In the genomic region with DNA sequence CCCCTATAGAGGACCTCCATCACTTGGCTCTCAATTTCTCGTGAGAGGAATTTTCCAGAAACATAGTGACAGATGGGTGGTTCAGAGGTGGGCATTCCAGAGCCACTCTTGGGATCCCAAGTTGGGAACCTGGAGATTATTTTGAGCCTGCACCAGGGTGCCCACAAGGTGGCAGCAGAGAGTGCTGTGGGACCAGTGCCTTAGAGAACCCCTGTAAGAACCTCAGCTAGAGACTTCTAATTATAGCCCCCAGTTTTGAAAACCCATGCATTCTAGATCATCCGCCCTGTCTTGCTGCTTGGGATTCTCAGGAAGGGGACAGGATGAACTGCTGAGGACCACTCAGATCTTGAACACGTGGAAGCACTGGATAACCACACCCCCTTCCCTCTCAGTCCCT, we compare ENCODE assay signal across 8 mouse cellular contexts. TPM values are rescaled to one million over a fixed set of nuclear protein-coding genes. Genes with fewer than 3 reads are reported as not detected.
DNase-seq lines count a peak whose midpoint lies in the region; ATAC-seq and TF ChIP-seq lines count a peak whose summit lies in the region.
"Had no signal": no experiment of that assay in that cellular context is flagged by ENCODE, and none has a peak within 500 bp of the region (broad histone marks: within the 10 kb centered on the region; RNA-seq: fewer than 3 reads in every experiment).

No protein-coding gene starts in this region.

- TF ChIP-seq RAD21 in MEL (IDR thresholded peaks at IDR 0.05; ENCODE audit: low read depth, low read length), result peak; percentile 50

- H3K4me2 ChIP-seq in midbrain, embryonic 12.5 days (replicated peaks), result no peak overlapping the region
- H3K4me2 ChIP-seq: liver, embryonic 15.5 days had no signal

- H3K79me2 ChIP-seq in MEL (ENCODE audit: control insufficient read depth, insufficient read depth, low read length, poor library complexity), result no peaks in the 10 kb centered on the region

- intact Hi-C loops in heart, postnatal 10 days (cut with DNase I), result loop anchor here (1.0 to 5.0 kb wide), 2 partner anchors 109 to 279 kb away; no protein-coding TSS in a partner anchor

- peak; percentile 75 to 91 (median 89) for TF ChIP-seq CTCF in MEL (IDR thresholded peaks at IDR 0.05 in 2 of 3, conservative IDR thresholded peaks at IDR 0.05 in 1 of 3; ENCODE audit: control insufficient read depth in 1 of 3, insufficient read depth in 1 of 3, low read depth in 2 of 3, low read length in 3 of 3, poor library complexity in 1 of 3, severe bottlenecking in 1 of 3)

- 0 out of 2 replicates have a peak, but pooled peaks have one; percentile 38 for ATAC-seq in midbrain, embryonic 12.5 days (ENCODE audit: low FRiP score, low read depth)

- no peak overlapping the region for H3K4me3 ChIP-seq in MEL (ENCODE audit: control insufficient read depth in 1 of 2, insufficient read depth in 1 of 2, low read depth in 2 of 2, low read length in 2 of 2)
- no peak overlapping the region for H3K4me3 ChIP-seq in midbrain, embryonic 12.5 days
- H3K4me3 ChIP-seq: liver, embryonic 15.5 days had no signal

- H3K9ac ChIP-seq in MEL (ENCODE audit: control insufficient read depth, low read depth, low read length, poor library complexity, severe bottlenecking), result no peak overlapping the region
- no peak overlapping the region for H3K9ac ChIP-seq in midbrain, embryonic 12.5 days (replicated peaks)
- H3K9ac ChIP-seq: liver, embryonic 15.5 days had no signal

- no peak overlapping the region for H3K27ac ChIP-seq in MEL (ENCODE audit: control insufficient read depth, low read depth, low read length)
- no peak overlapping the region for H3K27ac ChIP-seq in midbrain, embryonic 12.5 days (replicated peaks)
- H3K27ac ChIP-seq: liver, embryonic 15.5 days had no signal

- no peaks in the 10 kb centered on the region for H3K27me3 ChIP-seq in MEL (ENCODE audit: control insufficient read depth in 1 of 2, insufficient read depth in 2 of 2, low read length in 2 of 2)
- H3K27me3 ChIP-seq in midbrain, embryonic 12.5 days, result peaks cover 7% of the 10 kb centered on the region; the same call in 1 of the 2 replicates
- H3K27me3 ChIP-seq: liver, embryonic 15.5 days had no signal

- no peaks in the 10 kb centered on the region for H3K36me3 ChIP-seq in MEL (ENCODE audit: control insufficient read depth in 1 of 2, insufficient read depth in 2 of 2, low read length in 2 of 2)
- no peaks in the 10 kb centered on the region for H3K36me3 ChIP-seq in midbrain, embryonic 12.5 days
- H3K36me3 ChIP-seq: liver, embryonic 15.5 days had no signal

- DNase-seq in MEL (ENCODE audit: low read depth, low spot score), result peak; percentile 48
- DNase-seq in adrenal gland, postnatal 10 days, result peak; percentile 80
- DNase-seq in embryo, embryonic 11.5 days (ENCODE audit: low read depth, low spot score), result peak; percentile 55
- peak; percentile 58 to 84 for DNase-seq in heart, postnatal 10 days
- DNase-seq in layer of hippocampus, postnatal 25 days (ENCODE audit: extremely low spot score in 1 of 2, low spot score in 1 of 2), result peak; percentile 75 to 88
- peak; percentile 22 to 66 for DNase-seq in spleen, adult 18-20 months

- 4% methylated on average over 3 of the region's 3 CpGs for WGBS in midbrain, embryonic 12.5 days

- TF ChIP-seq EP300 in MEL (IDR thresholded peaks at IDR 0.05; ENCODE audit: low read depth in 1 of 2, low read length in 2 of 2), result no peak

- no peaks in the 10 kb centered on the region for H3K4me1 ChIP-seq in MEL (ENCODE audit: control insufficient read depth in 1 of 2, insufficient read depth in 2 of 2, low read length in 2 of 2)
- H3K4me1 ChIP-seq in midbrain, embryonic 12.5 days, result no peaks in the 10 kb centered on the region
- H3K4me1 ChIP-seq: liver, embryonic 15.5 days had no signal

- TF ChIP-seq POLR2A in MEL (IDR thresholded peaks at IDR 0.05; ENCODE audit: control insufficient read depth in 1 of 2, insufficient read depth in 1 of 2, low read depth in 1 of 2, low read length in 2 of 2, poor library complexity in 1 of 2), result no peak

- no peaks in the 10 kb centered on the region for H3K9me3 ChIP-seq in MEL (replicated peaks; ENCODE audit: insufficient read depth, low read length)
- no peaks in the 10 kb centered on the region for H3K9me3 ChIP-seq in midbrain, embryonic 12.5 days
- H3K9me3 ChIP-seq: liver, embryonic 15.5 days had no signal

TF ChIP-seq in MEL, 35 proteins besides CTCF, POLR2A, EP300 and RAD21:
- TF ChIP-seq RCOR1 (IDR thresholded peaks at IDR 0.05; ENCODE audit: low read depth, low read length) (no peak), ETS1 (IDR thresholded peaks at IDR 0.05; ENCODE audit: low read depth, low read length) (no peak), ZC3H11A (IDR thresholded peaks at IDR 0.05; ENCODE audit: low read depth, low read length) (peak; percentile 33; the same call in 1 of the 2 replicates), MEF2A (IDR thresholded peaks at IDR 0.05; ENCODE audit: extremely low read depth, insufficient replicate concordance, low read depth, low read length, poor library complexity, severe bottlenecking) (no peak), SMC3 (IDR thresholded peaks at IDR 0.05; ENCODE audit: low read depth, low read length) (peak; percentile 84), TBP (IDR thresholded peaks at IDR 0.05; ENCODE audit: low read depth, low read length) (no peak), GATA1 (IDR thresholded peaks at IDR 0.05; ENCODE audit: low read depth, low read length) (no peak), KAT2A (conservative IDR thresholded peaks at IDR 0.05; ENCODE audit: low read depth, low read length) (no peak), MYB (IDR thresholded peaks at IDR 0.05; ENCODE audit: low read depth, low read length) (no peak)
TF ChIP-seq in MEL: peak in this region for 2.

RNA-seq across cellular contexts. Expression of gene Gm17455, which starts 18.6 kb away (rescaled TPM):
- total RNA-seq in MEL (2012; rRNA removed), result not detected in 2 replicates
- polyA plus RNA-seq in MEL (2012; ENCODE audit: insufficient read depth in 1 of 2, insufficient read length in 2 of 2, low read depth in 1 of 2, low replicate concordance in 2 of 2, missing spikeins in 1 of 2), result not detected
- not detected for total RNA-seq in adrenal gland, postnatal 10 days (2021)
- total RNA-seq in heart, postnatal 10 days (2021), result not detected
- 1 to 10 TPM in 1 of 2 experiments, under 1 TPM in 1; 0.34 to 1.2 TPM for total RNA-seq in layer of hippocampus, postnatal 25 days (2021)
- 3.0 and 3.7 TPM in 2 replicates for polyA plus RNA-seq in midbrain, embryonic 12.5 days (2016; fragmentation: Nextera tagmentation; extraction: Ambion mirVana)
